Mouse (Mus musculus) Patski (cell line): ENCODE data around the gene Zfp120. TPM values are rescaled to one million over a fixed set of nuclear protein-coding genes. Genes with fewer than 3 reads are reported as not detected.
"Not testable (repeated sequence)": the region's sequence is repeated elsewhere in the genome, so short reads cannot be mapped to it uniquely, and the experiment has no call there.

Experiments
- ATAC-seq: fragments of 100-300 bp; one replicate; pipeline ENCODE4 v1.8.0; 2021
- CTCF ChIA-PET: fragments of 350-600 bp; sonication (Branson Sonifier 250); formaldehyde crosslinking; loops from one replicate; lab custom pipeline; 2022; ENCODE audit warnings: inconsistent platforms; lab: Charles Lee
- POLR2A ChIA-PET: fragments of 350-600 bp; sonication (Branson Sonifier 250); formaldehyde crosslinking; loops from one replicate; lab custom pipeline; 2022; ENCODE audit warnings: antibody characterized with exemption, inconsistent platforms; lab: Charles Lee
- DNase-seq: peaks from one replicate; pipeline ENCODE4 v3.0.0-alpha.2; 2011; ENCODE audit warnings: low read depth, low spot score
- H3K27me3 ChIP-seq: fragments of 371-371 bp; one replicate; pipeline ENCODE4 v1.5.1; 2021
- CTCF ChIP-seq: fragments of 100-300 bp; IDR thresholded peaks from one replicate; pipeline ENCODE4 v1.5.1; 2021
- in situ Hi-C: fragments of 300-500 bp; cut with MboI; formaldehyde crosslinking; loops from 3 replicates; pipeline ENCODE4 v1.11.1; 2018; ENCODE audit warnings: low pct_unique_long_range_greater_than_20kb, mixed read lengths
- polyA plus RNA-seq: library from polyadenylated mRNA; unstranded; gene quantifications from one replicate; pipeline ENCODE4 v1.2.3, GENCODE M21; 2021

Zfp120 gene
- 6.6 TPM for polyA plus RNA-seq

DNA sequence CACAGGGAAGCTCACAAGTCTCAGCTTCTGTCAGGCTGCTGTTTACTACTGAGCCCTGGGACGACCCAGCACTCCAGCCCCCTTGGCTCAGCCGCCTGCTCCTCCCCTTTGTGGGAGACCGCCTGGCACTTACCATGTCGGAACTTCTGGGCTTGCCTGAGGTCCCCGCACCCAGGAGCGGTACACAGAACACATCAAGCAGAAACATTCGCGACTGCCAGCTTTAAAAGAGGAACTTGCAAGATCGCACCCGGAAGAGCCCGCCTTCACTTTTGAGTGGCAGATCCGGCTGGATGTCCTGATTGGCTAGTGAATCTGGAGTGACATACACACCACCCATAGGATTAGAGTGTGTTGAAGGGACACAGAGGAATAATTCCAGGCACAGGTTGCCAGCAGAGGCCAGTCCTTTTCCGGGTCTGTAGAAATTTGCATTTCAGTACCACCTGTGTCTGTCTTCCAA is at the start of gene Zfp120:
Gene Zfp120, minus strand, starts transcription at position 274 of the 463 bp plus-strand sequence.
- in situ Hi-C loops, result no loop called here
- no peaks in the 10 kb centered on the region for H3K27me3 ChIP-seq
- no peak for TF ChIP-seq CTCF
- ChIA-PET POLR2A (no interaction called here), CTCF (no interaction called here)
- DNase-seq (peak; percentile 62), ATAC-seq (peak; percentile 100)

DNA sequence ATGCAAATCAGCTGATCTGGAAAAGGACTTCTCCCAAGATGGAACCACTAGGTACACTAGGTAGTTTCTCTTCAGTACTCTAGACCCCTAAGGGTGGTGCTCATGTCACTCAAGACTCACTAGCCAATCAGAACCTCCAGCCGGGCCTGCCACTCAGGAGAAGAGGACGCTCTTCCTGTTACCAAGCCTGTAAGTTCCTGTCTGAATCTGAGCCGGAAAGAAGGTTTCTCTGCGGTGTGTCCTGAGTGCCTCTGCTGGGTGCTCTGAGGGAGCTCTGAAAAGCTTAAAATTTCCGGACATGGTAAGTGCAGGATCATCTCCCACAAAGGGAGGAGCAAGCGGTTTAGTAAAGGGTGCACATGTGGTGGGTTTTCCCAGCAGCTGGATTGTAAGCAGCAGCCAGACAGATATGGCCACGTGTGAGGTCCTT is 45.1 kb upstream of the Zfp120 start, which contains the start of gene Gm14139:
Gene Gm14139, plus strand, starts transcription at position 186 of the 430 bp plus-strand sequence.
- ATAC-seq, POLR2A ChIA-PET, CTCF ChIA-PET, H3K27me3 ChIP-seq, in situ Hi-C loops, DNase-seq: not testable (repeated sequence)

- H3K27me3 ChIP-seq, POLR2A ChIA-PET, in situ Hi-C loops, DNase-seq, ATAC-seq, CTCF ChIA-PET: not testable (repeated sequence)
Measured at GRCm38 (mm10) chr2:150181046-150181445, 44.5 kb upstream of the Zfp120 start.

DNA sequence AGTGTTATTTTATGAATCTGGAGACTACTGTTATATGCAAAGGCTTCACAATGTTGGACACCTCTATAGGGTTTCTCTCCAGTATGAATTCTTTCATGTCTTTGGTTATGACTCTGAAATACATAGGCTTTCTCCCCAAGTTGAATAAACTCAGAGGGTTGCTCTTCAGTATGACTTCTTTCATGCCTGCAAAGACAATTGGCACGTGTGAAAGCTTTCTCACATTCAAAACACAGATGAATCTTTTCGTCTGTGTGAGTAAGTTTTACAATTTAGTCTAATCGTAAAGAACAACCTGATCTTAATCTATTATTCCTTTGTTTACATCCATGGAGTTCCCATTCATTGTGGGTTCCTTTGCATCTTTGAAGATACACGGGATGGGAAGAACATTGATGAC is 43.1 kb upstream of the Zfp120 start, which contains the start of gene Gm10770:
Gene Gm10770, minus strand, starts transcription at position 101 of the 400 bp plus-strand sequence.
- POLR2A ChIA-PET, CTCF ChIA-PET, DNase-seq, H3K27me3 ChIP-seq, ATAC-seq, in situ Hi-C loops: not testable (repeated sequence)

GRCm38 (mm10) chr2:150173833-150174232 is 37.3 kb upstream of the Zfp120 start:
- ChIA-PET CTCF (no interaction called here), POLR2A (no interaction called here)
- in situ Hi-C loops, result no loop called here
- ATAC-seq (no peak), DNase-seq (no peak)
- no peaks in the 10 kb centered on the region for H3K27me3 ChIP-seq
- TF ChIP-seq CTCF, result no peak

- no peak for TF ChIP-seq CTCF
- DNase-seq (no peak), ATAC-seq (no peak)
- H3K27me3 ChIP-seq, result no peaks in the 10 kb centered on the region
- in situ Hi-C loops, result no loop called here
- ChIA-PET CTCF (no interaction called here), POLR2A (no interaction called here)
Measured at GRCm38 (mm10) chr2:150166703-150167102, 30.2 kb upstream of the Zfp120 start.

DNA sequence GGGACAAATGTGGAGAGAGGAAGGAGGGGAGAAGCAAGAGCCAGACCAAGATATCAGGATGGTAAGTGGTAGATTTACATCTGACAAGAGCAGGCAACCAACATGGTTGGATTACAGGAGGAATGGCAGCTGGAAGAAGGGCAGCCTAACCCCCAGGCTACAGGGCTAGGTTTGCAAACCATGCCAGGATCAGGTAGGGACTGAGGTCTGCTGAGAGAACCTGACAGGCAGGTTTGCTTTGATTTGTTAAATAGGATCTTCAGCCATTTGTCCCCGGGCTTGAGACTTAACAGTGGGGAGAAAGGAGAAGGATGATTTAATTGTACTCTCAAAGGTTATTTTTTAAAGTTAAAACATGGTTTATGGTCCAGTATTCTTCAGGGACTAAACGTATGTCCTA is 3.7 kb downstream of the Zfp120 start:
- ChIA-PET CTCF (no interaction called here), POLR2A (no interaction called here)
- ATAC-seq, result no peak
- in situ Hi-C loops, result no loop called here
- no peak for DNase-seq
- no peak for TF ChIP-seq CTCF
- no peaks in the 10 kb centered on the region for H3K27me3 ChIP-seq

- CTCF ChIA-PET, in situ Hi-C loops, DNase-seq, POLR2A ChIA-PET, ATAC-seq, H3K27me3 ChIP-seq: not testable (repeated sequence)
Measured at GRCm38 (mm10) chr2:150132002-150132401, 4.5 kb downstream of the Zfp120 start.

DNA sequence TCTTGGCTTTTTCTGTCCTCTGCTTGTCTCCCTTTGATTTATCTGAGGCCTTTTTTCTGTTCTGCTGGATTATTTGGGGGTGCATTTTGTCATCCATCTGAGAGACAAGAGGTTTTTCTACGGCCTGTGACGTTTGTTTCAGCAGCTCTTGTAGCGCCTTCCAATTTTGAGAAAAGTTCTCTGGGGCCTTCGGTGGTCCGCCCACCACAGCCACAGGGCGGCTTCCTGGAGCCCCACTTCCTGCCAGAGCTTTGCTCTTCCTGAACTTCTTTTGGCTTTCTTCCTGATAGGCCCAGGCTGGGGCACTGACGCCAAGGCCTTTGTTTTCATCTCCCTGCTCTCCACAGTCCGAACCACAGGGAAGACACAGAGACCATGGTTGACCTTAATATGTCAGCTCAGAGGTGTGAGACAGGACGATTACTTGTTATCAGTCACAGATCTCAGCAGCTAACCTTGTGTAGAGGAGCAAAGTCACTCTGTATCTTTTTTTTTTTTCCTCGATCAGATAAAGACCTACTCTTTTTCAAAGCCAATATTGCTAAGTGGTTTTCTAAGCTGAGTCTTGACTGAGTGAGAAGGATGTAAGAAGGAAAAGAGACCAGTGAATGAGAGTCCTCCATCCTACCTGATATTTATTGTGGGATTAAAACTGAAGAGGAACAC is 25.1 kb downstream of the Zfp120 start:
- H3K27me3 ChIP-seq, result no peaks in the 10 kb centered on the region
- POLR2A ChIA-PET, result no interaction called here
- CTCF ChIA-PET, result no interaction called here
- in situ Hi-C loops, result no loop called here
- ATAC-seq, result no peak
- TF ChIP-seq CTCF, result no peak
- DNase-seq, result no peak

DNA sequence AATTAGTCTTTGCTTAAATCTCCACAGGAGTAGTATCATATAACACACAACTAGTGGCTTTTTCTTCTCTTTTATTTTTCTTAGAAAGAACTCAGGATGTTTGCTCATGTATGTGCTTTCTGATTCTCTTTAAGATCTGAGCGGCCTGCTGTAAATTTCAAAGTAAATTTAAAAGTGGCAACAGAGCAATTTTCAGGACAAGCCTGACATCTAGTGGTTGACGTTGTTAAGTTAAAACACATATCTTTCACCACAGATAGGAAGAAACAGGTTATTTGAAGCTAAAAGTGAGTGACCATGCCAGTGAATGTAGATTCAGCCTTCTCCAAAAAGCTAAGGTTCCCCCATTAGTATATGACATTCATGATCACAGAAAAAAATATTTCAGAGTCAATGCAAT is 36.9 kb downstream of the Zfp120 start:
- in situ Hi-C loops, result loop anchor here (5.0 to 10.0 kb wide), 2 partner anchors 675 to 747 kb away; no protein-coding TSS in a partner anchor
- ATAC-seq, POLR2A ChIA-PET, H3K27me3 ChIP-seq, DNase-seq: not testable (repeated sequence)
- CTCF ChIA-PET, result interaction anchor here (0.8 kb wide), 1 partner anchor 745 kb away, joined by 3 read pairs; no protein-coding TSS in a partner anchor
- TF ChIP-seq CTCF, result peak; percentile 25

Other genes starting within 250 kb of the Zfp120 start
- gene Gm10770, start 43.0 kb upstream of the Zfp120 start, polyA plus RNA-seq, result not detected
- 0.45 TPM for gene Gm14139, start 45.0 kb upstream of the Zfp120 start, polyA plus RNA-seq
- 4.8 TPM for gene Zfp937, start 81.4 kb upstream of the Zfp120 start, polyA plus RNA-seq
- 2.8 TPM for gene Gm21994, start 118.9 kb upstream of the Zfp120 start, polyA plus RNA-seq
- gene Gm14124, start 120.8 kb upstream of the Zfp120 start, polyA plus RNA-seq, result 0.03 TPM
- 1.7 TPM for gene Gm10130, start 187.0 kb upstream of the Zfp120 start, polyA plus RNA-seq
- gene 3300002I08Rik, start 226.1 kb upstream of the Zfp120 start, polyA plus RNA-seq, result 3.8 TPM